Mouse (Mus musculus) cerebellum, adult 2 months (tissue): ENCODE data around the gene Nrxn3.

Source experiments
- CTCF ChIP-seq: fragments of 200-500 bp; IDR thresholded peaks from 2 replicates; pipeline ENCODE4 v1.5.1; 2011; ENCODE audit warnings: low read depth, mild to moderate bottlenecking, control low read depth, low read length, moderate library complexity, borderline replicate concordance; ENCODE audit not compliant: insufficient read depth
- POLR2A ChIP-seq: fragments of 200-500 bp; IDR thresholded peaks from 2 replicates; pipeline ENCODE4 v1.6.1; 2011; ENCODE audit warnings: low read length, control low read depth, borderline replicate concordance; ENCODE audit not compliant: insufficient read depth

DNA sequence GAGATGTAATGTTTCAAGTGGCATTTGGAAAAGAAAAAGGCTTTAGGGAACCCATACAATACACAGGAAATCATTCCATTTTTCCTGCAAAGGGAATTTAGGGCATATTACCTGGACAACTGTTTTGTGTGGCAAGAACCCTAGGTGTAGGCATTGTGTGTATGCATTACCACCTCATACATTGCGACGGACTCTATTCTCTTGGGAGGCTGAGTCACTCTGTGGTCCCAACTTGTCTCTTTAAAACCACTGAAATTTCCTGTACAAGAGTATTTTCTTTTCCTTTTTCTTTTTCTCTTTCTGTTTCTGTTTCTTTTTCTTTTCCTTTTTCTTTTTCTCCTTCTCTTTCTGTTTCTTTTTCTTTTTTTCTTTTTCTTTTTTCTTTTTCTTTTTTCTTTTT is 1042.5 kb downstream of the Nrxn3 start:
- TF ChIP-seq CTCF, result no peak
- TF ChIP-seq POLR2A, result no peak
